Mouse (Mus musculus) hematopoietic stem cell, adult 5-6 weeks (primary cell): Measurements from ENCODE around the gene Il17rb. TPM values are rescaled to one million over a fixed set of nuclear protein-coding genes. Genes with fewer than 3 reads are reported as not detected.

ENCODE experiments used
- ATAC-seq, 2 experiments: fragments of 125-278 bp in 1 of 2; replicated peaks in 1 of 2; 2 replicates each; pipeline ENCODE4 v1.8.0; 2016 to 2017; ENCODE audit warnings: inconsistent platforms in 2 of 2, mild to moderate bottlenecking in 2 of 2, moderate number of reproducible peaks in 2 of 2, low read depth in 1 of 2, moderate TSS enrichment in 1 of 2; ENCODE audit not compliant: low FRiP score in 2 of 2, poor library complexity in 2 of 2, severe bottlenecking in 2 of 2, insufficient read depth in 1 of 2, low TSS enrichment in 1 of 2
- total RNA-seq: library from RNA; stranded (forward); fragments of 172-1452, 232-1000 nt; gene quantifications from 2 replicates; pipeline ENCODE4 v1.2.3, GENCODE M21; 2017

Il17rb gene
- total RNA-seq, 1 experiment from 2014 or later: 3.4 TPM

- no peak for ATAC-seq
These were observed 10.7 kb upstream of the Il17rb start for GRCm38 (mm10) chr14:30019375-30019774.

GRCm38 (mm10) chr14:30018846-30019245, 10.2 kb upstream of the Il17rb start:
- ATAC-seq: no peak

GRCm38 (mm10) chr14:30018463-30018801, 9.7 kb upstream of the Il17rb start:
- ATAC-seq: no peak

- no peak for ATAC-seq
These were observed 9.2 kb upstream of the Il17rb start for GRCm38 (mm10) chr14:30017794-30018462.

- ATAC-seq: no peak
These were observed 8.0 kb upstream of the Il17rb start for GRCm38 (mm10) chr14:30016666-30017065.

- 0 out of 4 replicates have a peak, but pooled peaks of 1 of the 2 experiments have one; percentile 0 for ATAC-seq
These were observed 6.3 kb upstream of the Il17rb start for GRCm38 (mm10) chr14:30015008-30015407.

GRCm38 (mm10) chr14:30014487-30014886, 5.8 kb upstream of the Il17rb start:
- peak; percentile 40 to 51; a peak in 2 of 4 replicates for ATAC-seq

GRCm38 (mm10) chr14:30011886-30012560, 3.3 kb upstream of the Il17rb start:
- no peak for ATAC-seq

- no peak for ATAC-seq
These were observed 1.3 kb upstream of the Il17rb start for GRCm38 (mm10) chr14:30009864-30010560.

- no peak for ATAC-seq
These were observed 9.3 kb downstream of the Il17rb start for GRCm38 (mm10) chr14:29999475-29999811.

- ATAC-seq: no peak
These were observed 9.8 kb downstream of the Il17rb start for GRCm38 (mm10) chr14:29998747-29999474.

- no peak for ATAC-seq
These were observed 11.4 kb downstream of the Il17rb start for GRCm38 (mm10) chr14:29997345-29997744.

- no peak for ATAC-seq
These were observed 12.5 kb downstream of the Il17rb start for GRCm38 (mm10) chr14:29996000-29996751.

- ATAC-seq: no peak
These were observed 13.7 kb downstream of the Il17rb start for GRCm38 (mm10) chr14:29994976-29995375.

GRCm38 (mm10) chr14:29988337-29988736, 20.4 kb downstream of the Il17rb start:
- no peak for ATAC-seq

- ATAC-seq: no peak
These were observed 21.0 kb downstream of the Il17rb start for GRCm38 (mm10) chr14:29987739-29988138.

- ATAC-seq: no peak
These were observed 21.4 kb downstream of the Il17rb start for GRCm38 (mm10) chr14:29987276-29987675.
